Mouse (Mus musculus) stomach, postnatal 0 days (tissue): ENCODE measurements around the gene Fam187b.

Experiments
- CTCF ChIP-seq: IDR thresholded peaks from 2 replicates; pipeline ENCODE4 v1.5.1; 2016; ENCODE audit warnings: antibody characterized with exemption, low read depth, mild to moderate bottlenecking, moderate library complexity
- EP300 ChIP-seq: optimal IDR thresholded peaks from 2 replicates; pipeline ENCODE3; 2016; ENCODE audit warnings: antibody characterized with exemption

DNA sequence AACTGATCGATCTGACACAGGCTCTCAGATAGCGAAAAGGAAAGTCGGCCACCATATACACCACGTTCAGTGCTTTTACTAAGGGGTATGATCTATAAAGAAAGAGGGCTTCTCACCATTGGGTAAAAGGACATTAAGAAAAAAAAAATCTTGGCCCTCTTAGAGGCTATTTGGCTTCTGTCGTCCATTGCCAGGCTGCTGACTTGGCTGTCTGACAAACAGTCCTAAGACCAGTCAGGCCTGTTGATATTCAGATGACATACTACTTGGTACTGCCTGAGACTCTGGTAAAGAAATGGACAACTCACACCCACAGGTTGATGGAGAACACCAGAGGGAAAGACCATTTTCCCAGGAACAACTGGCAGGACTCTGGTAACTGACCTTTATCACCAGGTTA lies 39.4 kb downstream of the Fam187b start:
- no peak for TF ChIP-seq CTCF
- no peak for TF ChIP-seq EP300
